Mouse (Mus musculus): Measurements from ENCODE around the gene Foxn3.

Foxn3 gene

GRCm38 (mm10) chr12:99464291-99464690, 99.1 kb downstream of the Foxn3 start:
- no peak for DNase-seq (ENCODE audit: low spot score)

GRCm38 (mm10) chr12:99462846-99463245, 100.5 kb downstream of the Foxn3 start:
- DNase-seq (ENCODE audit: low spot score): no peak

- no peak for DNase-seq (ENCODE audit: low spot score)
Measured at GRCm38 (mm10) chr12:99462302-99462701, 101.1 kb downstream of the Foxn3 start.

GRCm38 (mm10) chr12:99457521-99458205, 105.7 kb downstream of the Foxn3 start:
- DNase-seq (ENCODE audit: low spot score): no peak

GRCm38 (mm10) chr12:99455580-99455979, 107.8 kb downstream of the Foxn3 start:
- DNase-seq (ENCODE audit: low spot score): no peak

- no peak for DNase-seq (ENCODE audit: low spot score)
Measured at GRCm38 (mm10) chr12:99454394-99454793, 109.0 kb downstream of the Foxn3 start.

- no peak for DNase-seq (ENCODE audit: low spot score)
Measured at GRCm38 (mm10) chr12:99453797-99454196, 109.6 kb downstream of the Foxn3 start.

GRCm38 (mm10) chr12:99450076-99450475, 113.3 kb downstream of the Foxn3 start:
- DNase-seq (ENCODE audit: low spot score): no peak

- DNase-seq (ENCODE audit: low spot score): no peak
Measured at GRCm38 (mm10) chr12:99447791-99448190, 115.6 kb downstream of the Foxn3 start.

- no peak for DNase-seq (ENCODE audit: low spot score)
Measured at GRCm38 (mm10) chr12:99445018-99445674, 118.2 kb downstream of the Foxn3 start.

- no peak for DNase-seq (ENCODE audit: low spot score)
Measured at GRCm38 (mm10) chr12:99442819-99443218, 120.6 kb downstream of the Foxn3 start.

GRCm38 (mm10) chr12:99440953-99441352, 122.4 kb downstream of the Foxn3 start:
- no peak for DNase-seq (ENCODE audit: low spot score)

GRCm38 (mm10) chr12:99440022-99440421, 123.4 kb downstream of the Foxn3 start:
- no peak for DNase-seq (ENCODE audit: low spot score)

GRCm38 (mm10) chr12:99435189-99435588, 128.2 kb downstream of the Foxn3 start:
- DNase-seq (ENCODE audit: low spot score): no peak

- DNase-seq (ENCODE audit: low spot score): no peak
Measured at GRCm38 (mm10) chr12:99433402-99433801, 130.0 kb downstream of the Foxn3 start.

- DNase-seq (ENCODE audit: low spot score): no peak
Measured at GRCm38 (mm10) chr12:99431541-99431940, 131.8 kb downstream of the Foxn3 start.

GRCm38 (mm10) chr12:99430992-99431391, 132.4 kb downstream of the Foxn3 start:
- DNase-seq (ENCODE audit: low spot score): no peak

- DNase-seq (ENCODE audit: low spot score): no peak
Measured at GRCm38 (mm10) chr12:99429101-99429500, 134.3 kb downstream of the Foxn3 start.

GRCm38 (mm10) chr12:99426207-99426916, 137.0 kb downstream of the Foxn3 start:
- no peak for DNase-seq (ENCODE audit: low spot score)

GRCm38 (mm10) chr12:99419396-99419760, 144.0 kb downstream of the Foxn3 start:
- DNase-seq (ENCODE audit: low spot score): no peak

- no peak for DNase-seq (ENCODE audit: low spot score)
Measured at GRCm38 (mm10) chr12:99418476-99419395, 144.6 kb downstream of the Foxn3 start.

GRCm38 (mm10) chr12:99417885-99418284, 145.5 kb downstream of the Foxn3 start:
- DNase-seq (ENCODE audit: low spot score): no peak

All from ovary, postnatal 36 days (tissue).